Mouse (Mus musculus) forebrain, embryonic 16.5 days (tissue): ENCODE results near the gene Ift22. TPM values are rescaled to one million over a fixed set of nuclear protein-coding genes. Genes with fewer than 3 reads are reported as not detected.

Source experiments
- ATAC-seq: fragments of 200-750 bp; cut with Nextera tagmentation; 2 replicates; pipeline ENCODE4 v1.8.0; 2017; ENCODE audit warnings: mild to moderate bottlenecking, moderate library complexity
- H3K27ac ChIP-seq: fragments of 300-500 bp; sonication (generic); 2 replicates; pipeline ENCODE4 v1.5.1; 2014; ENCODE audit warnings: low read length, control low read depth
- H3K27me3 ChIP-seq: fragments of 300-500 bp; sonication (generic); replicated peaks from 2 replicates; pipeline ENCODE4 v1.6.1; 2014; ENCODE audit warnings: low read length; ENCODE audit not compliant: control insufficient read depth, insufficient read depth
- H3K36me3 ChIP-seq: fragments of 300-500 bp; sonication (generic); 2 replicates; pipeline ENCODE4 v1.6.1; 2014; ENCODE audit not compliant: control insufficient read depth, insufficient read depth
- H3K4me1 ChIP-seq: fragments of 300-500 bp; sonication (generic); replicated peaks from 2 replicates; pipeline ENCODE4 v1.6.1; 2014; ENCODE audit warnings: low read length; ENCODE audit not compliant: control insufficient read depth, insufficient read depth
- H3K4me2 ChIP-seq: fragments of 300-500 bp; sonication (generic); 2 replicates; pipeline ENCODE4 v1.6.1; 2014; ENCODE audit warnings: mild to moderate bottlenecking, low read length, control low read depth
- H3K4me3 ChIP-seq: fragments of 300-500 bp; sonication (generic); replicated peaks from 2 replicates; pipeline ENCODE4 v1.5.1; 2014; ENCODE audit warnings: mild to moderate bottlenecking, low read length, control low read depth
- H3K9ac ChIP-seq: fragments of 300-500 bp; sonication (generic); replicated peaks from 2 replicates; pipeline ENCODE4 v1.6.1; 2014; ENCODE audit warnings: low read depth, low read length, control low read depth
- H3K9me3 ChIP-seq: fragments of 300-500 bp; sonication (generic); 2 replicates; pipeline ENCODE4 v1.6.1; 2016; ENCODE audit warnings: low read length; ENCODE audit not compliant: control insufficient read depth
- WGBS: fragments of 180-500 bp; shearing (Covaris S2); extraction: QIAGEN DNeasy Blood & Tissue Kit; methylation state at CpG from one replicate; pipeline ENCODE4 v1.1.7; 2014; 5-methylcytosine and 5-hydroxymethylcytosine counted together
- polyA plus RNA-seq: library from polyadenylated mRNA; unstranded; fragments of >200 nt; fragmentation: Nextera tagmentation; extraction: Ambion mirVana; gene quantifications from 2 replicates; pipeline ENCODE4 v1.2.1, GENCODE M21; 2015

The Ift22 gene
- 112 and 114 TPM in 2 replicates for polyA plus RNA-seq

DNA sequence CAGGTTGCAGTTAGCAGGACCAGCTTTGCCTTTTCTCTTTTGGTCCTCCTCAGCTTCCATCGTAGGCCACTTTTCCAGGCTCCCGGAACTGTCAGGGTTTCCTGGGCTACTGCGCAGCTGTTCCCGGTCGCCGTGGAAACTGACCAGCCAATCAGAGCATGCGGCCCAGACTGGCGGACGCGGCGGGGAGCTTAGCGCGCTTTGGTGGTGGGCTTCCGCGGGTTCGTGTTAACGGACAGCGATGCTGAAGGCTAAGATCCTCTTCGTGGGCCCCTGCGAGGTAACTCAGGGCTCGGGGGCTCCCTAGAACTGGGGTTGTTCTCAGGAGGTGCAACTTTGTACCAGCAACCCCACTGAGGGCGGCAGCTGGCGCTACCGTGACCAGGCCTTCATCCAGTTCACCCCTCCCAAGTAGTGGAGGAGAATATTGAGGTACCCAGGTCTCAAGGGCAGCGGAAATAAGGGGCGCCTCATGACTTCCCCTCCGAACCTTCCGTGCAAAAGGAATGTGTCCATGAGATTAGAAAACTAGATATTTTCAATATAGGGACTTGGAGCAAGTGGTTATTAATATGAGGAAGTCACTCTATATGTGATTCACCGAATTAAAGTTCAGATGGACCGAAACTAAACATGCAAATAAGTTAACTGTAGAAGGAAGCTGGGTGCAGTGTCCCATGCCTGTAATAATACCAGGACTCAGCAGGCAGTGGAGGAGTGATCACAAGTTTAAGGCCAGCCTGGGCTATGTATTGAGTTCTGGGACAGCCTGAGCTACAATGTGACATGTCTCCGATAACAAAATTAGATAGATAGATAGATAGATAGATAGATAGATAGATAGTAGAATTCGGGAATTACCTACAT is at the start of gene Ift22:
Gene Ift22, plus strand, starts transcription at position 160 of the 867 bp plus-strand sequence.
- 9% methylated on average over 32 of the region's 32 CpGs for WGBS
- Histone ChIP-seq H3K27me3 (no peaks in the 10 kb centered on the region), H3K4me3 (peak within 1 kb of the TSS; percentile 76), H3K36me3 (peaks cover 10% of the 10 kb centered on the region; the same call in 1 of the 2 replicates), H3K27ac (no peak within 1 kb of the TSS), H3K4me1 (peaks cover 12% of the 10 kb centered on the region), H3K4me2 (peak within 1 kb of the TSS; percentile 72), H3K9ac (peak within 1 kb of the TSS; percentile 71), H3K9me3 (no peaks in the 10 kb centered on the region)
- ATAC-seq, result peak; percentile 98

DNA sequence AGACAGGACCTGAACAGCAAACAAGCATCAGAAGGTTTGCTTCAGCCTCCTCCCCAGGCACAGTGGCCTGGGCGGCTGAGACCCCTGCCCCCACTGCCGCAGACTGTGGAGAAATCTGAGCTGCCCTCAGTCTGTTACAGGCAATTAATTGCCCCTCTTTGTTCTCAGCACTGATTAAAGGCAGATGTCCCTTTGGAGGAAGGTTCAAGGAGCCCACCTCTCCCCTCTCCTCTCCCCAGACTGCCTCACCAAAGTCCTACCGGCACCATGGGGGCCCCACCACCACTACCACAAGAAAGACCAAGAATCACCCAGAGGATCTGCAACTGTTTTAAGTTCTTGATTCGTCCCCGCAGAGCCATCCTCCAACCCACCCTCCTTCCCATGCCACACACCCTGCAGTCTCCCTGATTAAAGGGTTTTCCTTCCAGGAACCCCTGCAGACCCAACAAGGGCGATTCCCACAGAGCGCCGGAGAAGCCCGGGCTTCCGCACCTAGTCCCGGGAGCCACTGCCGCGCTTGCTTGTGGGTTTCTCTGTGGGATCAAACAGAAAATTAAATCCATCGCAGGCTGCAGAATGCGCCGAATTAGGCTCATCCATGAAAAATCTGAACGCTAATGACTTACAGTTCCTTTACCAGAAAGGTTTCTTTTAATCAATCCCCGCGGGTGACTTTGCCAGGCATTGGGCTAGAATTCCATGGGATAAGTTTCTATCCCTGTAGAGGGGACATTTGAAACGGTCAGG is 46.6 kb upstream of the Ift22 start:
- Histone ChIP-seq H3K9ac (0 out of 2 replicates have a peak overlapping the region, but pooled peaks have one; percentile 26), H3K4me3 (no peak overlapping the region), H3K4me2 (peak overlapping the region; percentile 2), H3K27me3 (no peaks in the 10 kb centered on the region), H3K36me3 (no peaks in the 10 kb centered on the region), H3K4me1 (peaks cover 14% of the 10 kb centered on the region), H3K27ac (no peak overlapping the region), H3K9me3 (no peaks in the 10 kb centered on the region)
- whole genome bisulfite sequencing, result 6% methylated on average over 20 of the region's 20 CpGs
- no peak for ATAC-seq

DNA sequence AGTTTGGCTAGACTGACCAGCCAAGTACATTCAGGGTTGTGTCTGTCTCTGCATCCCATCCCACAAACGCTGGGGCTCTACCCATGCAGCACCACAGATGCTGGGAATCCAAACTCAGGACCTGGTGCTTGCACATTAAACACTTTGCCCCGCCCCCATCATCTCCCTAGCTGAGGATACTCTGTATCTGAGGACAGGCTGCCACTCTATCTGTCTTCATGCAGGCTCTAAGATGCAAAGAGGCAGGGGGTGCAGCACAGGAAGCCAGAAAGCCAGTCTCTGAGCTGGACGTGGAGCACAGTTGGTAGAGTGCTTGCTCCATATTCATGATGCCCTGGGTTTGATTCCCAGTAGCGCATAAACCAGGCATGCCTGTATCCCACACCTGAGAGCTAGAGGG is 45.1 kb upstream of the Ift22 start:
- no peak overlapping the region for H3K9ac ChIP-seq
- H3K9me3 ChIP-seq, result no peaks in the 10 kb centered on the region
- peaks cover 14% of the 10 kb centered on the region for H3K4me1 ChIP-seq
- no peaks in the 10 kb centered on the region for H3K27me3 ChIP-seq
- no peaks in the 10 kb centered on the region for H3K36me3 ChIP-seq
- no peak for ATAC-seq
- no peak overlapping the region for H3K4me3 ChIP-seq
- H3K27ac ChIP-seq, result no peak overlapping the region
- 64% methylated on average over 4 of the region's 4 CpGs for WGBS
- no peak overlapping the region for H3K4me2 ChIP-seq

DNA sequence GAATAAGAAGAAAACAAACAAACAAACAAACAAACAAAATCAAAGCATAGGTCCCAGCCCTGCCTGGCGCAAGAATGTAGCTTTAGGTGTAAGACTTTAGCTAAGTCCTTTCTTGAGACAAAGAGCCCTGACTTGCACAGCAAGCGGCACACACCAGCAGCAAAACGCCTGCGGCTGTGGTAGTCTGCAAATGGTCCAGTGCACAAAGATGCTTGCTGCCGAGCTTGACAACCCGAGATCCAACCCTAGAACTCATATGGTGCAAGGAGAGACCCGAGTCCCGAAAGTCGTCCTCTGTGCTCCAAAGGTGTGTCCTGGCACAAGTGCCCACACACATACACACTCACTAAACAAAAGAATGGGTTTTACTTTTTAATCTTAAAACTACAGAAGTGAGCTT is 44.7 kb upstream of the Ift22 start:
- Histone ChIP-seq H3K27me3 (no peaks in the 10 kb centered on the region), H3K9me3 (no peaks in the 10 kb centered on the region), H3K4me3 (no peak overlapping the region), H3K4me2 (no peak overlapping the region), H3K4me1 (peaks cover 14% of the 10 kb centered on the region), H3K36me3 (no peaks in the 10 kb centered on the region), H3K27ac (peak overlapping the region; percentile 3; the same call in 1 of the 2 replicates), H3K9ac (no peak overlapping the region)
- WGBS, result 55% methylated on average over 9 of the region's 9 CpGs
- ATAC-seq, result no peak

DNA sequence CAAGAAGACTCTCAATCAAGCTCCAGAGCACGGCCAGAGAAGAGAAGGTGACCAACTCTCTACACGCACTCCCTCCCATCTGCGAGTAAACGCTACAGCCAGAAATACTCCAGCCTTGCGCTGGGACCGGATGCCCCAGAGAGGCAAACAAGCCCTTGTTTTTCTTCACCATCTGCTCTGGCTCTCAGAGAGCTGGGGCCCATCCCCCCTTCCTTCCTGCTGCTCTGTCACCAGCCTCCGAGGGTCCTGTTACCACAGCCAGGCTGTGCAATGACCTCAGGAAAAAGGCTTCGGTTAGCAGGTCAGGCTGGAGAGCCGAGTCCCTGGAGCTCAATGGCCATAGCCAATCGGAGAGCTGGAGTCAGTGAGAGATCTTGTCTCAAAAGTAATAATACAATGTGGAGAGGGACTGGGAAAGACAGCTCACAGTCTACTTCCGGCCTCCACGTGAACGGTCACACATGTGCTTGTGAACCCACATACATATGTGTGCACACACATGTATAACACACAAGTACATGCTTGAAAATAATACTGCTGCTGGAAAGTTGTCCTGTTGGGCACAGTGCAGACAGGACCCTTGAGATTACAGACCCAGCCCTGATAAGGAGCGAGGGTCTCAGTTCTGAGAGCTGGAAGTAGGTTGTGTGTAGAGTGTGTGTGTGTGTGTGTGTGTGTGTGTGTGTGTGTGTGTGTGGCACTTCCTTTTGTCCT is 43.8 kb upstream of the Ift22 start:
- Histone ChIP-seq H3K4me1 (peaks cover 14% of the 10 kb centered on the region), H3K4me3 (no peak overlapping the region), H3K9ac (0 out of 2 replicates have a peak overlapping the region, but pooled peaks have one; percentile 25), H3K9me3 (no peaks in the 10 kb centered on the region), H3K27me3 (no peaks in the 10 kb centered on the region), H3K27ac (peak overlapping the region; percentile 3), H3K4me2 (peak overlapping the region; percentile 9; the same call in 1 of the 2 replicates), H3K36me3 (no peaks in the 10 kb centered on the region)
- 27% methylated on average over 14 of the region's 14 CpGs for WGBS
- peak; percentile 67 for ATAC-seq

DNA sequence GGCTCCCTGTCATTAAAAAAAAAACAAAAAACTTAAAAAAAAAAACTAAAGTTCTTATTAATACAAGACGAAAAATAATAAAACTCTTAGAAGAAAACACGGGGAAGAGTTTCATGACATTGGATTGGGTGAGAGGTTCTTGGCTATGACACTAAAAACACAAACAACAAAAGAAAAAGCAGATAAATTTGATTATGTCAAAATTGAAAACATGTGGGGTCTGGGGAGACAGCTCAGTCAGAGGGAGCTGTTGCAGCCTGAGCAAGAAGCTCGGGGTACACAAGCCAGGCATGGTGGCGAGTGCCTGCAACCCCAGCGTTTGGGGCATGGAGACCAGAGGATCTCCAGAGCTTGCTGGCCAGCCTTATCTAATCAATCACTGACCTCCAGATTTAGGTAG is 40.2 kb upstream of the Ift22 start:
- no peak overlapping the region for H3K4me2 ChIP-seq
- 89% methylated on average over 5 of the region's 5 CpGs for WGBS
- no peak overlapping the region for H3K27ac ChIP-seq
- no peak for ATAC-seq
- H3K9me3 ChIP-seq, result no peaks in the 10 kb centered on the region
- peaks cover 10% of the 10 kb centered on the region for H3K4me1 ChIP-seq
- no peak overlapping the region for H3K9ac ChIP-seq
- H3K36me3 ChIP-seq, result no peaks in the 10 kb centered on the region
- H3K4me3 ChIP-seq, result no peak overlapping the region
- H3K27me3 ChIP-seq, result no peaks in the 10 kb centered on the region

DNA sequence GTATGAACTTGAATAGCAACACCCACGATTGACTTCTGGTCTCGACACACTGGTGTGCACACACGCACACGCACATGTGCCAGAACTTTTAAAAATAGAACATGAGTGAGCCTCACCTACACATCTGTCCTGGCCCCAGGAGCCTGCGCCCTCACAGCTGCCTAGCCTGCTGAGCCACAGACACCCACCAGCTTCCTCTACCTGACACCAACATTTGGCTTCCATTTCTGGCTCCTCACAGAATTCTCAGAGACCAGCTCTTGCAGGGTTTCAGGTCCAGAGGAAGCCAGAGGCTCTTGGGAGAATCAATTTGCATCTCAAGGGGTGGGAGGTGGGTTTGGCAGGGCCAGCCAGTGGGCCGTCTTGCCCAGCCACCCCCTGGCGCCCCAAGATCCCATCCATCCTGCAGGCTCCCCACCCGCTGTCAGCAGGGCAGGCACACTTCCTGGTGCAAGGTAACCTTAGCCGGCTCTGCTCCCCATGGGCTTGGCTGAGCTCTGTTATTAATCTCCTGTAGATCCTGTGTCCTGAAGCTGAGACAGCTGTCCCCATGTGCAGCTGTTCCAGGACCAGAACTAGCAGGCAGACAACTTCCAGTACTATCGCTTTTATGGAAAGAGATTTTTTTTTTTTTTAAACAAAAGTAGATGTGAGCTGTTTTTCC is 38.4 kb upstream of the Ift22 start:
- no peak overlapping the region for H3K27ac ChIP-seq
- H3K9me3 ChIP-seq, result no peaks in the 10 kb centered on the region
- no peaks in the 10 kb centered on the region for H3K4me1 ChIP-seq
- WGBS, result 74% methylated on average over 10 of the region's 10 CpGs
- H3K9ac ChIP-seq, result no peak overlapping the region
- no peaks in the 10 kb centered on the region for H3K27me3 ChIP-seq
- no peaks in the 10 kb centered on the region for H3K36me3 ChIP-seq
- H3K4me2 ChIP-seq, result no peak overlapping the region
- H3K4me3 ChIP-seq, result no peak overlapping the region
- ATAC-seq, result no peak

DNA sequence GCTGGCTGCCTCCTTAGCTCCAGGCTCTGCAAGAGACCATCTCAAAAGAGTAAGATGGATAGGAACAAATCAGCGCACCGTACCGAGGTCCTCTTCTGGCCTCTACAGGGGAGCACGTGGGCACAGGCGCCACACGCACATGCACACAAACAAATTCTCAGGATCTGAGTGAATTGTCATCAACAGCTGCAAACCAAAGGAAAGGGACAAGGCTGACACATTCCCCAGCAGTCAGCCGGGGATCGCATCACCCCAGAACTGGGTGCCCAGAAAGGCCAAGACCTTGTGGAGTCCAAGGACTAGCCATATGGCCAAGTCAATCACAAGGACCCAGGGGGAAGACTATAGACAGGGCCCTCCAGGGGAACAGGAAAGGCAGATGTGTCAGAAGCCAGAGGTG is 35.5 kb upstream of the Ift22 start:
- no peak overlapping the region for H3K4me3 ChIP-seq

More for the DNA sequence above, 35.5 kb upstream of the Ift22 start:
- Histone ChIP-seq H3K9ac (no peak overlapping the region), H3K4me1 (no peaks in the 10 kb centered on the region), H3K4me2 (no peak overlapping the region), H3K27ac (no peak overlapping the region), H3K27me3 (no peaks in the 10 kb centered on the region), H3K9me3 (no peaks in the 10 kb centered on the region), H3K36me3 (no peaks in the 10 kb centered on the region)
- WGBS, result 88% methylated on average over 8 of the region's 8 CpGs
- no peak for ATAC-seq
